Mouse (Mus musculus): ENCODE measurements around the gene Hoxa3.

Hoxa3 gene

GRCm38 (mm10) chr6:52213119-52213986, at the start of gene Hoxa3, which contains the start of gene Gm28308:
Gene Hoxa3 (minus strand): TSS chr6:52213336.
Gene Gm28308 (minus strand): TSS chr6:52213339.
- Histone ChIP-seq H3K4me1 (replicated peaks; ENCODE audit: low read depth, low read length) (peaks cover 59% of the 10 kb centered on the region), H3K27me3 (ENCODE audit: insufficient read depth, low read length) (peaks cover 98% of the 10 kb centered on the region), H3K9me3 (ENCODE audit: low read length) (no peaks in the 10 kb centered on the region), H3K4me3 (replicated peaks; ENCODE audit: low read length) (peak within 1 kb of the TSS; percentile 35; the same call in 1 of the 2 replicates), H3K36me3 (ENCODE audit: insufficient read depth, low read length) (no peaks in the 10 kb centered on the region)
- no peak for TF ChIP-seq POU5F1 (IDR thresholded peaks at IDR 0.05; ENCODE audit: borderline replicate concordance, low read length)
- no peak for TF ChIP-seq NANOG (IDR thresholded peaks at IDR 0.05; ENCODE audit: borderline replicate concordance, low read length)
- no peak for TF ChIP-seq CTCF (conservative IDR thresholded peaks at IDR 0.05; ENCODE audit: low read length)

GRCm38 (mm10) chr6:52262463-52263320, 49.6 kb upstream of the Hoxa3 start:
- TF ChIP-seq NANOG (IDR thresholded peaks at IDR 0.05; ENCODE audit: borderline replicate concordance, low read length) (no peak), CTCF (conservative IDR thresholded peaks at IDR 0.05; ENCODE audit: low read length) (no peak), POU5F1 (IDR thresholded peaks at IDR 0.05; ENCODE audit: borderline replicate concordance, low read length) (no peak)
- no peaks in the 10 kb centered on the region for H3K9me3 ChIP-seq (ENCODE audit: low read length)
- H3K4me3 ChIP-seq (replicated peaks; ENCODE audit: low read length) = no peak overlapping the region
- H3K27me3 ChIP-seq (ENCODE audit: insufficient read depth, low read length) = peaks cover 89% of the 10 kb centered on the region
- no peaks in the 10 kb centered on the region for H3K36me3 ChIP-seq (ENCODE audit: insufficient read depth, low read length)
- peaks cover 43% of the 10 kb centered on the region for H3K4me1 ChIP-seq (replicated peaks; ENCODE audit: low read depth, low read length)

- TF ChIP-seq CTCF (conservative IDR thresholded peaks at IDR 0.05; ENCODE audit: low read length) = no peak
- TF ChIP-seq POU5F1 (IDR thresholded peaks at IDR 0.05; ENCODE audit: borderline replicate concordance, low read length) = no peak
- TF ChIP-seq NANOG (IDR thresholded peaks at IDR 0.05; ENCODE audit: borderline replicate concordance, low read length) = no peak
- H3K4me1 ChIP-seq (replicated peaks; ENCODE audit: low read depth, low read length) = peaks cover 43% of the 10 kb centered on the region
- H3K9me3 ChIP-seq (ENCODE audit: low read length) = no peaks in the 10 kb centered on the region
- H3K36me3 ChIP-seq (ENCODE audit: insufficient read depth, low read length) = no peaks in the 10 kb centered on the region
- peaks cover 90% of the 10 kb centered on the region for H3K27me3 ChIP-seq (ENCODE audit: insufficient read depth, low read length)
- no peak overlapping the region for H3K4me3 ChIP-seq (replicated peaks; ENCODE audit: low read length)
Observed at GRCm38 (mm10) chr6:52261751-52262462, 48.8 kb upstream of the Hoxa3 start.

- H3K9me3 ChIP-seq (ENCODE audit: low read length) = no peaks in the 10 kb centered on the region
- H3K36me3 ChIP-seq (ENCODE audit: insufficient read depth, low read length) = no peaks in the 10 kb centered on the region
- TF ChIP-seq CTCF (conservative IDR thresholded peaks at IDR 0.05; ENCODE audit: low read length) (no peak), POU5F1 (IDR thresholded peaks at IDR 0.05; ENCODE audit: borderline replicate concordance, low read length) (no peak), NANOG (IDR thresholded peaks at IDR 0.05; ENCODE audit: borderline replicate concordance, low read length) (no peak)
- H3K27me3 ChIP-seq (ENCODE audit: insufficient read depth, low read length) = peaks cover 87% of the 10 kb centered on the region
- H3K4me1 ChIP-seq (replicated peaks; ENCODE audit: low read depth, low read length) = peaks cover 33% of the 10 kb centered on the region
- peak within 1 kb of the TSS; percentile 72 for H3K4me3 ChIP-seq (replicated peaks; ENCODE audit: low read length)
Observed at GRCm38 (mm10) chr6:52260654-52261575, 47.8 kb upstream of the Hoxa3 start, which contains the start of gene Hoxa13. Gene Hoxa13 (minus strand): TSS chr6:52260880.

GRCm38 (mm10) chr6:52259811-52260261, 46.7 kb upstream of the Hoxa3 start:
- H3K36me3 ChIP-seq (ENCODE audit: insufficient read depth, low read length) = no peaks in the 10 kb centered on the region
- H3K9me3 ChIP-seq (ENCODE audit: low read length) = no peaks in the 10 kb centered on the region
- no peak for TF ChIP-seq POU5F1 (IDR thresholded peaks at IDR 0.05; ENCODE audit: borderline replicate concordance, low read length)
- no peak for TF ChIP-seq CTCF (conservative IDR thresholded peaks at IDR 0.05; ENCODE audit: low read length)
- TF ChIP-seq NANOG (IDR thresholded peaks at IDR 0.05; ENCODE audit: borderline replicate concordance, low read length) = no peak
- H3K27me3 ChIP-seq (ENCODE audit: insufficient read depth, low read length) = peaks cover 85% of the 10 kb centered on the region
- peaks cover 26% of the 10 kb centered on the region for H3K4me1 ChIP-seq (replicated peaks; ENCODE audit: low read depth, low read length)
- peak overlapping the region; percentile 72 for H3K4me3 ChIP-seq (replicated peaks; ENCODE audit: low read length)

GRCm38 (mm10) chr6:52259081-52259790, 46.1 kb upstream of the Hoxa3 start:
- Histone ChIP-seq H3K4me3 (replicated peaks; ENCODE audit: low read length) (0 out of 2 replicates have a peak overlapping the region, but pooled peaks have one; percentile 72), H3K36me3 (ENCODE audit: insufficient read depth, low read length) (no peaks in the 10 kb centered on the region), H3K9me3 (ENCODE audit: low read length) (no peaks in the 10 kb centered on the region), H3K4me1 (replicated peaks; ENCODE audit: low read depth, low read length) (peaks cover 26% of the 10 kb centered on the region), H3K27me3 (ENCODE audit: insufficient read depth, low read length) (peaks cover 84% of the 10 kb centered on the region)
- TF ChIP-seq POU5F1 (IDR thresholded peaks at IDR 0.05; ENCODE audit: borderline replicate concordance, low read length) (no peak), CTCF (conservative IDR thresholded peaks at IDR 0.05; ENCODE audit: low read length) (no peak), NANOG (IDR thresholded peaks at IDR 0.05; ENCODE audit: borderline replicate concordance, low read length) (no peak)
